Mouse (Mus musculus) ovary, adult 18-20 months (tissue): ENCODE results near the gene Gm14085.
A peak's percentile ranks its signal among the peaks of the same experiment; 100 is the strongest.
"Not testable (repeated sequence)": the region's sequence is repeated elsewhere in the genome, so short reads cannot be mapped to it uniquely, and the experiment has no call there.

ENCODE experiments used
- DNase-seq: peaks from one replicate; pipeline ENCODE4 v3.0.0; 2022; ENCODE audit warnings: low spot score, mixed read lengths

Gm14085 gene

DNA sequence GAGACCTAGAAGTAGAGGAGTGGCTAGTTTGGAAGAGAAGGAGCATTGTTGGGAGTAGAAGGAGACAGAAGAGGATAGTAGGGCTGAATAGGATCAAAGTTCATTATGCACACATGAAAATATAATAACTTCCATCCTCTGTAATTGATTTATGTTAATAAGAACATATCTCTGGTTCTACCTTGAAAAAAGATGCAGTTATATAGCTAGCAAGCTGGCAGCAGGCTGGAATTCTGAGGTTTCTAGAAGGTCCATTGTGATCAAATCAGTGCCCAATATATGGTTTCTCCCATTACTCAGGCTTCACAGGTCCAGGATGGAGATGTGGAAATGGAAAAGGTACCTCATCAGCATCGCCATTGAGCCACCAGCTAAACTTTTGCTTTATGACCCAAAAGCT, at the start of gene Gm14085:
Gm14085 (plus strand) TSS at position 301 of the 400 bp plus-strand sequence.
- no peak for DNase-seq

DNA sequence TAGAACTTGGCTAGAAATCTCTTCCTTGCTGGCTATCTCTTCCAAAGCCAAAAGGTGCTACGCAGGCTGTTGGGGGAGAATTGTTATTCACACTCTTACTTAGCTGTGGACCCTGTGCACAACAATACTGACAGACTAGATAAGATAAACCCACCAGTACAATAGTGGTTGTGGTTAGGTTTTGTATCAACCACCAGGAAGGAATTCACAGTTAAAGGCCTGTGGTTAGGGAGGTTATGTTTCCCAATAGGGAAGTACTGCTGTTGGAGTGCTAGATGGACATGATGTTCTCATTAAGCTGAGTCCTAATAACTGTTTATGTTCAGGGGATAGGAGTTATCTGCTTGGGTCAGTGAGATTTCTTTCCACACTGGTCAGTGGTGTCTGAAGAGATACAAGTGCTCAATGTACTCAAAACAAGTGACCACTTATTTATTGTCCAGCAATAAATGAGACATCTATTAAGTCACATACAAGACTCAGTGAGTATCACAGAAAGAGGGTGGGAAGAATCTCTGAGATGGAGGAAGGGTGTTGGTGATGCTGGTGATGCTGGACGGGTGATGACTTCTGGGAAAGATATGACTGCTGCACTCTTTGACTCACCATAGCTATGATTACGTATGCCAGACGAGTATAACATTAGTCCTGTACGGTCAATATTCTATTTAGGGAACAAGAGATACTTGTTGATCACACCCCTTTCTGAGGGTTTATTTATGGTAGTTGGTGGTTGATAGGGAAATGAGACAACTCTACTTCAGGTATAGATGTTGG, 45.8 kb upstream of the Gm14085 start:
- DNase-seq, result not testable (repeated sequence)

DNA sequence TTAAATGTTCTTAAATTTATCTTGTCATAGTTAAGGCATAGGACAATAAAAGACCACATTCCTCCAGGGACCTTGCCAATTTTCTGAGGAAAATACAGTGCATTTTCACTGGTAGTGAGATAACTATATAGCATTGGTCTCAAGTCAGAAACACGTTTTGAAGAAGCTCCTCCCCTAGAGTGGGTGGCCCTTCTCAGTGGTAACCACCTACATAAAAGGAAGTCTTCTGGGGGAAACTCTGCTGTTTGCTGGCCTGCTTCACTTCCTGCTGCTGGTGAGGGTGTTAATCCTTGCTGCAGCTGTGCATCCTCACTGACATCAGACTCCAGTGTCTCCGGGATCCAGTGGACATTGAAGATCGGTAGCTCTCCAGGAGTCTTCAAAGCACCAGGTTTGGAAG, 44.2 kb upstream of the Gm14085 start:
- DNase-seq, result not testable (repeated sequence)

DNA sequence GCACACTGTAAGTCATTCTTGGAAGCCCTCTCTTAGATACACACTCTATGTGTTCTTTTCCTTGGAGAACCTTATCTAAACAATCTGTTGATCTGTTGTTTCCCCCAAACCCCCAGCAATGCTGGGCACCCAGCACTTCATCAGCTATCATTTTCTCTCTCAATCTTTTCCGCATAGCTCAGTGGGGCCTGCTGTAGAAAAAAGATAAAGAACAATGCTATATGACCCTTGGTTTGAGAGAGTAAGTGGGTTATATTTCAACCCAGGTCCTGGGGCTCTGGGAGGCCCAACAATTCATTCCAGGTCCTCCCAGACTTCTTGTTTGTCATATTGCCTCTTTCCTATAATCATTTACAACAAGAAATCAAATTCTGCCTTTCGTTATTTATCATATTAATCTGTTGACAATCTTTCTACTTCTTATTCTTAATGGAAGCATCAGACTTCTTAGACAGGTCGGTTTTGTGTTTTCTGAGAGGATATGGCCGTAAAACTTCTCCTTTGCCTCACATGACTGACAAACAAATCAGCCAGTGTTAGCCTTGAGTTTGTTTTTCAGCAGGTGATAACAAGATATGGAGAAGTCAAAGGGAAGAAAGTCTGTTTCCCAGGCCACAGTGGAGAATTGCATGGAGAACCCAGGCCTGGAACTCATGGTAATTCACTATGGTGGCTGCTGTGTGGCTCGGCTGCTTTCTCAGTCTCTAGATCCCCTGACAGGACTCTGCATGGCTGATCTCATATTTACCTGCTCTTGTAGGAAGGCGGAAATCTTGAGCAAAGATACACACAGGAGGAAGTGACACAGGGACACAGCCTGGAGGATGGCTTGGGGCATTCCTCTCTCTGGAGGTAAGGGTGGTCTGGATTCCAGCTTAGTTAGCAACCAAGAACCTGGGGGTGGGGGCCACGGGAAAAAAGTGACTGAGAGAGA, 43.5 kb upstream of the Gm14085 start:
- DNase-seq, result no peak

DNA sequence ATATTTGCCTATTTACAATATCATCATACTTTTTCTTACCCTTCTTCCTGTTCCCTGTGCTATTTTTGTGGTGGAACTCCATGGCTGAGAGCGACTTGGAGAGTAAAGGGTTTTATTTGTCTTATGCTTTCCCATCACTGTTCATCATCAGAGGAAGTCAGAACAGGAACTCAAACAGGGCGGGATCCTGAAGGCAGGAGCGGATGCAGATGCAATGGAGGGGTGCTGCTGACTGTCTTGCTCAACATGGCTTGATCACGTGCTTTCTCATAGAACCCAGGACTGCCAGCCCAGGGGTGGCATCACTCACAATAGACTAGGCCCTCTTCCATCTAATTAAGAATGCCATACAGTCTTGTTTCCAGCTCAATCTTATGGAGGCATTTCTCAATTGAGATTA, 34.4 kb upstream of the Gm14085 start:
- DNase-seq, result no peak

DNA sequence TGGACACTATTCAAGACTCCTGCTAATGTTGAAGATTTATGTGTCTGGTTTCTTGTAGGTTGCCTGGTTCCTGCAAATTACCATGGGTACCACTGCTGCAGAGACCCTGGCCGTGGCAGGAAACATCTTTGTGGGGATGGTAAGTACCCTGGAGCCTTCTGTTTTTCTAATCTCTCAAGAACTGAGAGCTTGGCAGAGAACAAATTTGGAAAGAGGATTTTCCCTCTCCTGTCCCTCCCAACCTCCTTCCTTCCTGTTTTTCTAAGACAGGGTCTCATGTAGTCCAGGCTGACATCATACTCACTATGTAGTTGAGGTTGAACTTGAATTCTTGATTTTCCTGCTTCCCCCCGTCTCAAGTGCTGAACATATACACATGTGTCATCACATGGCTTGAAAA, 32.3 kb upstream of the Gm14085 start:
- no peak for DNase-seq

DNA sequence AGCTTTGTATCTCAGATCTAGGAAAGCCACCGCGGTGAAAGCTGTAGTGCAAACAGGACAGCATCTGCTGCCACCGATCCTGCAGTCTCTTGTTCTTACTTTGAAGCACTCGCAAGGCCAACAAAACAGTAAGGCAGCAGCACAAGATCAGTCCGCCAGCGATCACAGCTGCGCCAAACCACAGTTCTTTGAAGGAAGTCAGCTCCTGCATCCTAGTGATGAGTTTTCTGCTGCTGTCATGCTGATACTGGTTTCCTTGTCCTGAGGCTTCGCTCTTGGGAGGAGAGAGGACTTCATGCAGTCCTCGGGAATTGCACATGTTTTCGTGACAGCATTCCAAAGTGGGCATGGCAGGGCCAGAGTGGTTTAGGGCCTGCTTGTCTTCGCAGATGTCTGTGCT, 17.8 kb upstream of the Gm14085 start:
- DNase-seq, result no peak

DNA sequence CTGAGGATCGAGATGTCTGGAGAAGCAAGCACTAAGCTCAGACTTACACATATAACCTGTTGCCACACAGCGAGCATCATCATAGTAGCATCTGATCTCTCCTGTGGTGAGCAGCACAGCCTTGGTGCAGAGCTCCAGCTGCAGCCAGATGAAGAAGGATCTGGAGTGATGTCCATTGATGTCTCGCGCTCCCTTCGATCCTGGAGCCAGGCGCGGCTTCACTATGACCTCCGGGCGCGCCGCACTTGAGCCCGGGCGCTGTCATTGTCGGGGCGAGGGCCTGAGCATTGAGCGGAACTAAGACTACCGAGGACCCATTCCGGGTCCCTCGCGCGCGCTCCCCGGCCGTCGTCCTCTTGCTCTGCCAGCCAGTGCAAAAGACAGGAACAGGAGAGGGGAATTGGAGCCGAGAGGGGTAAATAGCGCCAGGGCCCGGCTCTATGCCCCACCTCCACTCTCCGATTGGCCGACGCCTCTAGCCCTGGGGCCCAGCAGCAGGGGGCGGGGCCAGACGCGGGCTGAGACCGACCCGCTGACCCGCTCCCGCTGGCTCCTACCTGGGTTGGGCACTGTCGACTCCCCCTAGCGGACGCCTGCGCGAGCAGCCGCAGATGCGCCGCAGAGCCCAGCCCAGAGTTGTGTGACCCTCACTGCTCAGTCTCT, 17.3 kb upstream of the Gm14085 start:
- DNase-seq, result peak; percentile 92

DNA sequence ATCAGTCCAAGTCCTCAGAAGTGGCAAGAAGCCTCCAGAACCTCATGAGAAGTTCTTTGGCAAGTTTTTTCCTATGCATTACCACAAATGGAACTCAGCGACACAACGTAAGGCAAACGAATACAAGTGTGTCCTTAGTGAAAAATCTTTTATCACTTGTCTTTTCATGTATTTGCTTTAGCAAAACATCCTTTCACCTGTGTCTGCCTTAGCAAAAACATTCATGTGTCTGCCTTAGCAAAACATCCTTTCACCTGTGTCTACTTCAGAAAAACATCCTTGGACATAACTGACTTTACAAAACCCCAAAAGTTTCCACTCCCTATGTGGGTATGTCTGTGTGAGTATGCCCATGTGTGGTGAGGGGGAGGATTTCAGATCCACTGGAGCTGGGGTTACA, 15.5 kb upstream of the Gm14085 start:
- DNase-seq, result no peak

DNA sequence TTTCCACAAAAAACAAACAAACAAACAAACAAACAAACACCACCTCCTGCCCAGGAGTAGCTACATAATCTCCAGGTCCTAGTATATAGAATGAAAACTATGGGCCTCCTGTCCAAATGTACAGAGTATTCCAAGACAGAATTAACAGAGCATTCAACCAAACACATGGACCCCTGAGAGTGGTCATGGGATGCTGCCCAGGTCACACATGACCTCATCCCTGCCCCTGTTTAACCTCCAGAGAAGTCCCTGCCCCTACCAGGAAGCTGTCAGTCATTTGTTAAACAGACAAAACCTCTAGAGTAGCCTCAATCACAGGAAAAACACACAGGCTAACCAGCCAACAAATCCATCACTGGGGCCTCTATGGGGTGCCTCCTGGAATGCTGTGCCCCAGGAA, 8.2 kb upstream of the Gm14085 start:
- DNase-seq, result no peak

DNA sequence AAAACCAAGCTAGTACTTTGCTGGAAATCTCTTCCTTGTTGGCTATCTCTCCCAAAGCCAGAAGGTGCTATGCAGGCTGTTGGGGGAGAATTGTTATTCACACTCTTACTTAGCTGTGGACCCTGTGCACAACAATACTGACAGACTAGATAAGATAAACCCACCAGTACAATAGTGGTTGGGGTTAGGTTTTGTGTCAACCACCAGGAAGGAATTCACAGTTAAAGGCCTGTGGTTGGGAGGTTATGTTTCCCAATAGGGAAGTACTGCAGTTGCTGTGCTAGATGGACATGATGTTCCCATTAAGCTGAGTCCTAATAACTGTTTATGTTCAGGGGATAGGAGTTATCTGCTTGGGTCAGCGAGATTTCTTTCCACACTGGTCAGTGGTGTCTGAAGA, 954 bp upstream of the Gm14085 start:
- not testable (repeated sequence) for DNase-seq

DNA sequence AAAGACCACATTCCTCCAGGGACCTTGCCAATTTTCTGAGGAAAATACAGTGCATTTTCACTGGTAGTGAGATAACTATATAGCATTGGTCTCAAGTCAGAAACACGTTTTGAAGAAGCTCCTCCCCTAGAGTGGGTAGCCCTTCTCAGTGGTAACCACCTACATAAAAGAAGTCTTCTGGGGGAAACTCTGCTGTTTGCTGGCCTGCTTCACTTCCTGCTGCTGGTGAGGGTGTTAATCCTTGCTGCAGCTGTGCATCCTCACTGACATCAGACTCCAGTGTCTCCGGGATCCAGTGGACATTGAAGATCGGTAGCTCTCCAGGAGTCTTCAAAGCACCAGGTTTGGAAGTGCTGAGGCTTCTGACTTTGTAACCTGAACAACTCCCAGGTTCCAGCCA, 913 bp downstream of the Gm14085 start:
- DNase-seq, result not testable (repeated sequence)

DNA sequence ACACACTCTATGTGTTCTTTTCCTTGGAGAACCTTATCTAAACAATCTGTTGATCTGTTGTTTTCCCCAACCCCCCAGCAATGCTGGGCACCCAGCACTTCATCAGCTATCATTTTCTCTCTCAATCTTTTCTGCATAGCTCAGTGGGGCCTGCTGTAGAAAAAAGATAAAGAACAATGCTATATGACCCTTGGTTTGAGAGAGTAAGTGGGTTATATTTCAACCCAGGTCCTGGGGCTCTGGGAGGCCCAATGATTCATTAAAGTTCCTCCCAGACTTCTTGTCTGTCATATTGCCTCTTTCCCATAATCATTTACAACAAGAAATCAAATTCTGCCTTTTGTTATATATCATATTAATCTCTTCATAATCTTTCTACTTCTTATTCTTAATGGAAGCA, 1.4 kb downstream of the Gm14085 start:
- not testable (repeated sequence) for DNase-seq

DNA sequence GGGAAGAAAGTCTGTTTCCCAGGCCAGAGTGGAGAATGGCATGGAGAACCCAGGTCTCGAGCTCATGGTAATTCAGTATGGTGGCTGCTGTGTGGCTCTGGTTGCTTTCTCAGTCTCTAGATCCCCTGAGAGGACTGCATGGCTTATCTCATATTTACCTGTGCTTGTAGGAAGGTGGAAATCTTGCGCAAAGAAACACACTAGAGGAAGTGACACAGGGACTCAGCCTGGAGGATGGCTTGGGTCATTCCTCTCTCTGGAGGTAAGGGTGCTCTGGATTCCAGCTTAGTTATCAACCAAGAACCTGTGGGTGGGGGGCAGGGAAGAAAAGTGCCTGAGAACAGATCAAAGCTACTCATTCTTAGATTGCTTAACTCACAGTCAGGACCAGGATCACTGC, 1.9 kb downstream of the Gm14085 start:
- DNase-seq, result no peak

DNA sequence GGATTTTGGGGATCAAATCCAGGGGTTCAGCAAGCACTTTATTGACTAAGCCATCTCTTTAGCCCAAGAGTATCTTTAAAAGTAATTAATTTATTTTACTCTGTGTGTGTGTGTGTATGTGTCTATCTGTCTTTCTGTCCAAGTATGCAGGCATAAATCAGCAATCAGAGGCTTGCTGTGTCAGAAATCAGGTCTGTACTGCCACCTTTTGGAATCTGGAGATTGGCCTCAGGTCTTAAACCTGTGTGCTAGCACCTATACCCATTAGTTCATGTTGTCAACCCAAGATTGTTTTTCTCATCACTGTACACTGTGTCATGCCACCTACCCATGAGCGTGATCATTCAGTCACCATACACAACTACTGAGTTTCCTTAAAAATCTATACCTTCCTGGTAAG, 45.0 kb downstream of the Gm14085 start:
- DNase-seq, result not testable (repeated sequence)

DNA sequence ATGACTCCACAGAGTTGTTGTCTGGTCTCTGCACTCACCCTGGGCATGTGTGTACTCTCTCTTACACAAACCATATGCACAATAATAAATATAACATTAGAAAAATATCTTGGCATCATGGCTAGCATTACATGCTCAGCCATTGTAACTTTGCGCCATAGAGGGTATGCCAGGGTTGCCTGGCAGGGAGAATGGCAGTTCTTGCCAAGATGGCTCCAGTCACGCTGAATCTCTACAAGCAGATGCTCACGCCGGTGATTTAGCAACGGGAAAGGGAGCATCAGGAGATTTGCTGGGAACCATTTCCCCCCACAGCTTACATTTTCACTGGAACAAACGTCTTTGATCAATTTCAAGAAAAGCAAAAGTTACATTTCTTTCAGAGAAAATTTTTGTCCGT, 46.5 kb downstream of the Gm14085 start:
- no peak for DNase-seq

DNA sequence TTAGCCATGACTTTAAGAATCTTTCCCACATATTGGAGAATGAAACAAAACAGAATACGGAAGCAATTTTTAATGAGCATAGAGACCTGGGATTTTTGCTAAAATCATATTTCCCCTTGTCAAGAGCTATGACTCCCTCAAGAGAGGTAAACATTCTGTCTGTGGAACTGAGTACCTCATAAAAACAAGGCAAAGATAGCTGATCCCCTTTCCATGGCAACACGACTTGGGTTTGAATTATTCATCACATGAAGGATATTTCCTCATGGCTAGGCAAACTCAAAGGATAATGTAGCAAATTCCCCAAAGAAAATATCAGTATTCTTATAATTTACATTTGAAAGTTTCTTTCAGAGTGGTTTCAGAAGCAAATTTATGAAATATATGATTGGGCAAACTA, 47.0 kb downstream of the Gm14085 start:
- no peak for DNase-seq

DNA sequence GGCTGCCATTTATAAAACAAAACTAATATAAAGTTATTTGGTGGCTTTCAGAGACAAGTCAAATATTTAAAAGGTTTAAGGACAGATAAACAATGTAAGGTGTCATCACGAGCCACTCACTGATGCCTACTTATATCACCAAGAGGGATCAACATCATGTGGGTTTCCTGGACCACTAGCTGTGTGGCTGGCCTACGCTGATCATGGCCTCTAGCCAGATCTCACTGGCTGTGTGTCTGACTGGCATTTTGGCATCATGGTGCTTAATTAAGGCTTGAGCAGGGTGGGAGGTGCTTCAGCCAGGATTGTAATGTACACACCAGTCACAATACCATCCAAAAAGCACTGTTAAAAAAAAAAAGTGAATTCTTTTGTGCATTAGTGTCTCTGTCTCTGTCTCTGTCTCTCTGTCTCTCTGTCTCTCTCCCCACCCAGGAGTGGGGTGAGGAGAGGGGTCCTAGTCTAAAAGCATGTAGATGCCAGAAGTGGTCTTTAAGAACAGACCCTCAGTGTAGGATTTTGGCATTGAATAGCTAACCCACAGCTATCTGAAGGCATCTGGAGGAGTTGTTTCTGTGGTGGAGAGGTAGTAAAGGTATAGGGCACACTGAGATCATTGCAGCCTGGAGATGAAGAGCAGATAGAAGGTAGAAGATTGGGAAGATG, 47.5 kb downstream of the Gm14085 start:
- no peak for DNase-seq

DNA sequence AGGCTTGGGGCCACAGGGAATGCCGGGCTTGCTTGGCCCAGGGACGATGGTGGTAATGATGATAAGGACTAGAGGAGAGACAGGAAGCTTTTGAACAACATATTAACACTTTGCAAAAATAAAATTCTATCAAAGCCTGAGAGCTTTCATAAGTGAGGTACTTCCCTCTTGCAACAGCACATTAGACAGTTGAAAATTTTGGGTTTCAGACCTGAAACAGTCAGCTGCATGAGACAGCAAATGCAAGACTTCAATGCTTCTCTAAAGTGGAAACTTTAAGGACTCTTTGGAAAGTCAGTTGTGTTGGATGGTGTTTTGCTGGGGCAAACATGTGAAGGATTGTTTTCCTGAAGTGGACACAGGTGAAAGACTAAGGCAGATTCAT, 48.1 kb downstream of the Gm14085 start:
- DNase-seq, result no peak

DNA sequence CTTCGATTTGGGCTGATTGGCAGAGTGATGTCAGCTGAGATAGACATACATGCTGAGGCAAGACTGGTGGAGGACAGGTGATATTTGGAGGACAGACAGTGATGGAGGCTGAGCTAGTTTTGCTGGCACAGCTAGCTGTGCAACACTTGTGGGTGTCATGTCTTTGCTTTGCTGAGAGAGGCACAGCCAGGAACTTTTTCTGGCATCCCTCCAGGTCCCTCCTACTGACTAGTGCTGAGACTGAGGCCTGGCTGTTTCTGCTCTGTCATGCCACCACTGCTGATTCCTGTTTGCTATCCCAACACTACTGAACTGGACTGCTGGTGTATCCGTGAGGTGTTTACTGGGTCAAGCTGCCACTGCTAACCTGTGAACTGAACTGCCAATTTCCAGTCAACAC, 48.6 kb downstream of the Gm14085 start:
- DNase-seq, result no peak

DNA sequence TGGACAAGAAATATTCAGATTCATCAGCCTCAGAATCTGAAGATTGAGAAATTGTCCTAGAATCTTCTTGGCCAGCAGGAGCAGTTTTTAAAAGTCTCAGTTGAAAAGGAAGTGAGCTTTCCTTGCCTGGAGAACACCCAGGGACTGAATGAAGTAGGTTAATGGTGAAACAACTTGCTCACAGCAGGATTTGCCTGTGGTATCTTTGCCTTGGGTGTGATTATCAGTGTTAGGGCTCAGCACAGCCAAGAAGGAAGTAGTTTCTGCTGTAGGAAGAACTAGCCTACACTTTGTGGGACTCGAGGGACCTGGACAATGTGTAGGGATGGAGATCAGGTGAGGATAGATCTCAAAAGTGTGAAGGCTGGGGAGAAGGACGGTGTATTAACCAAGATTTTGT, 49.9 kb downstream of the Gm14085 start:
- DNase-seq, result no peak

DNA sequence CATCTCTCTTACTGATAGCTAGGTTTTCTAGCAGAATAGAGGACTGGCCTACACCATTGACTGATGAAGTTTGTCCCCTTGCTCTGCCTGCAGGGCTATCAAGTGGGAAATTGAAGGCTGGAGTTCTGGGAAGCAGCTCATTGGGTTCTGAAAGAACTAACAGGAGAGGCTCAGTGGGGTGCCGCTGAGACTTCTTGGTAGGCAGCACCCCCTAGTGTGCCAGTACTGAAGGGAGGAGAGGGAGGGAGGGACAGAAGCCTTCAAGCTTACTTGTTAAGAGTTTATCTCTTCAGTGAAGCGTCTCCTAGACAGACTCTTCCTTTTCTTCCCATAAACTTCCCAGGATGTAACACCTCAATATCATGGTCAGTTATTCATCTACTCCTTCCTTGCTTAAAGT, 73.6 kb downstream of the Gm14085 start:
- DNase-seq, result no peak
